Mouse (Mus musculus): ENCODE measurements around the gene Chrm3.

GRCm38 (mm10) chr13:9940186-9940585 lies 420.5 kb downstream of the Chrm3 start:
- no peak for TF ChIP-seq CTCF (IDR thresholded peaks at IDR 0.05; ENCODE audit: insufficient read depth, low read length)
- no peak for TF ChIP-seq POLR2A (IDR thresholded peaks at IDR 0.05; ENCODE audit: borderline replicate concordance, extremely low read depth, low read depth, low read length)

All from lung, adult 2 months (tissue).